Mouse (Mus musculus): ENCODE measurements around the gene Brinp2. TPM values are rescaled to one million over a fixed set of nuclear protein-coding genes. Genes with fewer than 3 reads are reported as not detected.

Brinp2 gene
- polyA plus RNA-seq, 1 experiment from 2014 or later = 2.4 TPM

GRCm38 (mm10) chr1:158355177-158356050 is 712 bp downstream of the Brinp2 start:
- H3K9me3 ChIP-seq = no peaks in the 10 kb centered on the region
- H3K27me3 ChIP-seq (ENCODE audit: poor library complexity, severe bottlenecking) = peaks cover 63% of the 10 kb centered on the region
- H3K36me3 ChIP-seq (replicated peaks) = no peaks in the 10 kb centered on the region
- peak overlapping the region; percentile 72 for H3K4me3 ChIP-seq
- peak; percentile 46 for DNase-seq (ENCODE audit: extremely low spot score, low spot score)
- peaks cover 20% of the 10 kb centered on the region for H3K4me1 ChIP-seq
- WGBS = 10% methylated on average over 28 of the region's 28 CpGs
- H3K27ac ChIP-seq = peak overlapping the region; percentile 53; the same call in 1 of the 2 replicates

- no peaks in the 10 kb centered on the region for H3K9me3 ChIP-seq
- no peaks in the 10 kb centered on the region for H3K36me3 ChIP-seq (replicated peaks)
- H3K27me3 ChIP-seq (ENCODE audit: poor library complexity, severe bottlenecking) = peaks cover 53% of the 10 kb centered on the region
- no peak overlapping the region for H3K27ac ChIP-seq
- peaks cover 20% of the 10 kb centered on the region for H3K4me1 ChIP-seq
- WGBS = 87% methylated on average over 5 of the region's 5 CpGs
- DNase-seq (ENCODE audit: extremely low spot score, low spot score) = no peak
- H3K4me3 ChIP-seq = no peak overlapping the region
Observed at GRCm38 (mm10) chr1:158353656-158354371, 2.3 kb downstream of the Brinp2 start.

- WGBS = 39% methylated on average over 6 of the region's 6 CpGs
- Histone ChIP-seq H3K9me3 (no peaks in the 10 kb centered on the region), H3K4me1 (peaks cover 18% of the 10 kb centered on the region), H3K27ac (no peak overlapping the region), H3K4me3 (no peak overlapping the region), H3K36me3 (replicated peaks) (no peaks in the 10 kb centered on the region), H3K27me3 (ENCODE audit: poor library complexity, severe bottlenecking) (no peaks in the 10 kb centered on the region)
- no peak for DNase-seq (ENCODE audit: extremely low spot score, low spot score)
Observed at GRCm38 (mm10) chr1:158343243-158343714, 12.8 kb downstream of the Brinp2 start.

GRCm38 (mm10) chr1:158328839-158329238 is 27.3 kb downstream of the Brinp2 start:
- no peak overlapping the region for H3K4me3 ChIP-seq
- no peaks in the 10 kb centered on the region for H3K27me3 ChIP-seq (ENCODE audit: poor library complexity, severe bottlenecking)
- DNase-seq (ENCODE audit: extremely low spot score, low spot score) = no peak
- no peaks in the 10 kb centered on the region for H3K36me3 ChIP-seq (replicated peaks)
- H3K27ac ChIP-seq = no peak overlapping the region
- WGBS = 95% methylated on average over 2 of the region's 2 CpGs
- H3K9me3 ChIP-seq = no peaks in the 10 kb centered on the region
- no peaks in the 10 kb centered on the region for H3K4me1 ChIP-seq

- Histone ChIP-seq H3K27ac (no peak overlapping the region), H3K27me3 (ENCODE audit: poor library complexity, severe bottlenecking) (no peaks in the 10 kb centered on the region), H3K36me3 (replicated peaks) (no peaks in the 10 kb centered on the region), H3K4me1 (no peaks in the 10 kb centered on the region), H3K4me3 (no peak overlapping the region), H3K9me3 (no peaks in the 10 kb centered on the region)
- no peak for DNase-seq (ENCODE audit: extremely low spot score, low spot score)
- 81% methylated on average over 5 of the region's 5 CpGs for WGBS
Observed at GRCm38 (mm10) chr1:158328126-158328525, 28.0 kb downstream of the Brinp2 start.

- H3K27me3 ChIP-seq (ENCODE audit: poor library complexity, severe bottlenecking) = no peaks in the 10 kb centered on the region
- WGBS = 81% methylated on average over 6 of the region's 6 CpGs
- H3K4me1 ChIP-seq = no peaks in the 10 kb centered on the region
- no peak overlapping the region for H3K4me3 ChIP-seq
- DNase-seq (ENCODE audit: extremely low spot score, low spot score) = no peak
- no peaks in the 10 kb centered on the region for H3K36me3 ChIP-seq (replicated peaks)
- H3K27ac ChIP-seq = no peak overlapping the region
- no peaks in the 10 kb centered on the region for H3K9me3 ChIP-seq
Observed at GRCm38 (mm10) chr1:158323325-158323724, 32.8 kb downstream of the Brinp2 start.

GRCm38 (mm10) chr1:158310426-158311156 is 45.5 kb downstream of the Brinp2 start:
- DNase-seq (ENCODE audit: extremely low spot score, low spot score) = no peak
- Histone ChIP-seq H3K4me1 (no peaks in the 10 kb centered on the region), H3K36me3 (replicated peaks) (no peaks in the 10 kb centered on the region), H3K9me3 (no peaks in the 10 kb centered on the region), H3K27ac (no peak overlapping the region), H3K27me3 (ENCODE audit: poor library complexity, severe bottlenecking) (no peaks in the 10 kb centered on the region), H3K4me3 (no peak overlapping the region)
- WGBS = 82% methylated on average over 5 of the region's 5 CpGs

- H3K27ac ChIP-seq = no peak overlapping the region
- no peaks in the 10 kb centered on the region for H3K9me3 ChIP-seq
- H3K4me3 ChIP-seq = no peak overlapping the region
- no peak for DNase-seq (ENCODE audit: extremely low spot score, low spot score)
- peaks cover 14% of the 10 kb centered on the region for H3K4me1 ChIP-seq
- no peaks in the 10 kb centered on the region for H3K36me3 ChIP-seq (replicated peaks)
- 85% methylated on average over 7 of the region's 7 CpGs for WGBS
- peaks cover 15% of the 10 kb centered on the region for H3K27me3 ChIP-seq (ENCODE audit: poor library complexity, severe bottlenecking)
Observed at GRCm38 (mm10) chr1:158297042-158297441, 59.1 kb downstream of the Brinp2 start.

- Histone ChIP-seq H3K27me3 (ENCODE audit: poor library complexity, severe bottlenecking) (peaks cover 15% of the 10 kb centered on the region), H3K4me1 (peaks cover 14% of the 10 kb centered on the region), H3K9me3 (no peaks in the 10 kb centered on the region), H3K36me3 (replicated peaks) (no peaks in the 10 kb centered on the region), H3K27ac (no peak overlapping the region), H3K4me3 (no peak overlapping the region)
- no peak for DNase-seq (ENCODE audit: extremely low spot score, low spot score)
- WGBS = 89% methylated on average over 8 of the region's 8 CpGs
Observed at GRCm38 (mm10) chr1:158296287-158296931, 59.7 kb downstream of the Brinp2 start.

GRCm38 (mm10) chr1:158295270-158295669 is 60.9 kb downstream of the Brinp2 start:
- H3K36me3 ChIP-seq (replicated peaks) = no peaks in the 10 kb centered on the region
- peaks cover 14% of the 10 kb centered on the region for H3K4me1 ChIP-seq
- peak overlapping the region; percentile 54; the same call in 1 of the 2 replicates for H3K27ac ChIP-seq
- DNase-seq (ENCODE audit: extremely low spot score, low spot score) = no peak
- peaks cover 15% of the 10 kb centered on the region for H3K27me3 ChIP-seq (ENCODE audit: poor library complexity, severe bottlenecking)
- H3K4me3 ChIP-seq = no peak overlapping the region
- no peaks in the 10 kb centered on the region for H3K9me3 ChIP-seq
- 24% methylated on average over 16 of the region's 16 CpGs for WGBS

GRCm38 (mm10) chr1:158285198-158285597 is 70.9 kb downstream of the Brinp2 start:
- no peaks in the 10 kb centered on the region for H3K4me1 ChIP-seq
- no peaks in the 10 kb centered on the region for H3K9me3 ChIP-seq
- no peak overlapping the region for H3K4me3 ChIP-seq
- no peak overlapping the region for H3K27ac ChIP-seq
- H3K27me3 ChIP-seq (ENCODE audit: poor library complexity, severe bottlenecking) = no peaks in the 10 kb centered on the region
- 85% methylated on average over 3 of the region's 3 CpGs for WGBS
- no peaks in the 10 kb centered on the region for H3K36me3 ChIP-seq (replicated peaks)
- DNase-seq (ENCODE audit: extremely low spot score, low spot score) = no peak

GRCm38 (mm10) chr1:158283869-158284268 is 72.3 kb downstream of the Brinp2 start:
- WGBS = 89% methylated on average over 7 of the region's 7 CpGs
- Histone ChIP-seq H3K9me3 (no peaks in the 10 kb centered on the region), H3K36me3 (replicated peaks) (no peaks in the 10 kb centered on the region), H3K4me1 (0 out of 2 replicates have a peak, but pooled peaks cover 2% of the 10 kb centered on the region), H3K4me3 (no peak overlapping the region), H3K27ac (no peak overlapping the region), H3K27me3 (ENCODE audit: poor library complexity, severe bottlenecking) (no peaks in the 10 kb centered on the region)
- no peak for DNase-seq (ENCODE audit: extremely low spot score, low spot score)
